Comparison of ENCODE assay signal across 1 mouse cellular context in the genomic region with DNA sequence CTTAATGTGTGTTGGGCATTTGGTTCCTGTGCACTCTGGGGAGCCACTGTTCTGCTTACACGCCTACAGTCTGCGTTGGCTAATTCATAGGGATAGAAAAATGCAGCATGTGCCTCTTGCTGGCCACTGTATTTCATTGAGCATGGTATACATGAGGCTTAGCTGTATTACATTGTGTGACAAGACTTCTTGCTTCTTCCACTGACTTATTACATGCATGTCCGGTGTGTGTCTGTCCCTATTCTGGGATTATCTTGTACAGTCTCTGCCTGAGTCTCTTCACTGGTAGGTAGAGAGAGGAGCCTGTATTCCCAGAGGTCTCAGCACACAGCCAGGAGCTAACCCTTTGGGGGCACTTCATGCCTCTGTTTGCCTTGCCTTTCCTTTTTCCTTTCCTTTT.
TF ChIP-seq lines count a peak whose summit lies in the region.

No protein-coding gene starts in this region.

TF ChIP-seq in CH12.LX, 34 proteins besides CTCF, POLR2A, EP300 and RAD21 (continued from another document):
- no peak for TF ChIP-seq CHD1 (IDR thresholded peaks at IDR 0.05; ENCODE audit: low read depth, low read length)
- TF ChIP-seq JUND (conservative IDR thresholded peaks at IDR 0.05; ENCODE audit: low read depth, low read length) = no peak
- TF ChIP-seq ETS1 (conservative IDR thresholded peaks at IDR 0.05; ENCODE audit: low read depth, low read length) = no peak
- no peak for TF ChIP-seq SIN3A (IDR thresholded peaks at IDR 0.05; ENCODE audit: low read length)
- TF ChIP-seq ZKSCAN1 (IDR thresholded peaks at IDR 0.05; ENCODE audit: borderline replicate concordance, low read depth, low read length) = no peak
